Mouse (Mus musculus) embryo, embryonic 10 days (tissue): ENCODE measurements around the gene Stra6.

Source experiments
- DNase-seq: peaks from one replicate; pipeline ENCODE4 v3.0.0-alpha.2; 2015; ENCODE audit warnings: low spot score

The Stra6 gene

GRCm38 (mm10) chr9:58172863-58173262 lies 109.3 kb downstream of the Stra6 start:
- no peak for DNase-seq

- DNase-seq = no peak
Measured at GRCm38 (mm10) chr9:58174818-58175251, 111.2 kb downstream of the Stra6 start.

GRCm38 (mm10) chr9:58175745-58176487 lies 112.3 kb downstream of the Stra6 start:
- DNase-seq = no peak

GRCm38 (mm10) chr9:58177165-58177564 lies 113.6 kb downstream of the Stra6 start:
- no peak for DNase-seq

DNA sequence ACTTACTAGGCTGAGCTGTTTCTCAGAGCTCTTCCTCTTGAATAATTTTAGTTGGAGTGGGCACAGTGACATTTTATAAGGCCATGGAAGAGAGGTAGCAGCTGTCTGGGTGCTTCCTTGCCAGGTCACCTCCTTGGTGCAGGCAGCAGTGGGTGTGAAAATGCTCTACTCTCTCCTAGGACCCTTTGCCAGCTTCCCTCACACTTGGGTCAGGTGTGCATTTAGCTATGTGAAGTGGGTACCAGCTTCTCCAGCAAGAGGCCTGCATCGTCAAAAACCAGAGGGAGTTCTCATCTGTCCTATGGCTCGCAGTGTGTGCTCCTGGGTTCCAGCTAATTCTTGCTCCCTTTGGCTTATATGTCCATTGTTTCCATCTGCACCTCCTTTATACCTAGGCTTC lies 115.8 kb downstream of the Stra6 start:
- no peak for DNase-seq

DNA sequence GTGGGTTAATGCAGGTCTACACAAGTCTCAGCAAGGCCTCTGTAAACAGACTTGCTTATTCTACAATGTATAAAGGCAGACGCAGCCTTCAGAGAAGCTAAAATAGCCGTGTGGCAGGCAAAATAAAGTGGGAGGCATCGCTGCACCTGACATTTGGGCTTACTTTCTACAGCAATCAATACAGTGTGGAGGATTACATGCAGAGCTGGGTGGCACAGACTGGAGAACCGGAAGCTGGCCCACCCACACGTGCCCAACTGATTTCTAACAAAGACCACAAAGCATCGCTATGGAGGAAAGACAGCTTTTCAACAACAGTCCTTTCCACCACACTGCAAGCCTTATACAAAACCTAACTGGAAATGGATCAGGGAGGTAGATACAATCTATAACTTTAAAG lies 120.9 kb downstream of the Stra6 start:
- DNase-seq = no peak

DNA sequence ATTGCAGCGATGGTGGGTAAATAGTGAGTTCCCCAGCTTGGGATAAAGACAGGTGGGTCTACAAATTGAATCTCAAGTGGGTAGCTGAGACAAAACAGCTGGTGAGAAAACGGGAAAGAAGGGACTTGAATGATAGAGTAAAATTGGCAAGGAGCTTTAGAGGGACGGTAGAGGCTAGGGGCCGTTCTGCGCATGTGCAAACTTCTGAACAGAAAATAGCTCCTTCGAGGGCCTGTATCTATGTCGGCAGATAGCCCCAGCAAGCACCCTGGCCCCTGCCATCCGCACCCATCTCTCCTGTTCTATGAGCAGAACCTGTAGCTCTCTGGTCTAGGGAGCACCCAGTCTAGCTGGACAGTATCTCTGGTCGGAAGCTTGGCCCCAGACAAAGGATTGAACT lies 130.6 kb downstream of the Stra6 start:
- DNase-seq = no peak

DNA sequence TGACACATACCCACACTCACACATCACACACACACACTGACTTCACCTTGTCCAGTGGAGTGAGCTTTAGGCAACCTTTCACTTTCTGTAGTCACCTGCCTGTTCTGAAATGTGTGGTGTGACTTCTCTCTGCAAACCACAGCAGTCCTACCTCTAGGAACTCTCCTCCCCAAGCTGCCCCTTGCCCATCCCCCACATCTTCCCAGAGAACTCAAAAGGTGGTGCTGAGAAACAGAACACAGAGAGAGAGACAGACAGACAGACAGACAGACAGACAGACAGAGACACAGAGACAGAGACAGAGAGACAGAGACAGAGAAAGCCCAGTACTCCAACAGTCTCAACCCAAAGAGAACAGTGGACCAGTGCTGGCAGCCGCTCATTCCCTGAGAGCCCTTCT lies 132.1 kb downstream of the Stra6 start:
- no peak for DNase-seq

GRCm38 (mm10) chr9:58196141-58196540 lies 132.6 kb downstream of the Stra6 start:
- DNase-seq = no peak

DNA sequence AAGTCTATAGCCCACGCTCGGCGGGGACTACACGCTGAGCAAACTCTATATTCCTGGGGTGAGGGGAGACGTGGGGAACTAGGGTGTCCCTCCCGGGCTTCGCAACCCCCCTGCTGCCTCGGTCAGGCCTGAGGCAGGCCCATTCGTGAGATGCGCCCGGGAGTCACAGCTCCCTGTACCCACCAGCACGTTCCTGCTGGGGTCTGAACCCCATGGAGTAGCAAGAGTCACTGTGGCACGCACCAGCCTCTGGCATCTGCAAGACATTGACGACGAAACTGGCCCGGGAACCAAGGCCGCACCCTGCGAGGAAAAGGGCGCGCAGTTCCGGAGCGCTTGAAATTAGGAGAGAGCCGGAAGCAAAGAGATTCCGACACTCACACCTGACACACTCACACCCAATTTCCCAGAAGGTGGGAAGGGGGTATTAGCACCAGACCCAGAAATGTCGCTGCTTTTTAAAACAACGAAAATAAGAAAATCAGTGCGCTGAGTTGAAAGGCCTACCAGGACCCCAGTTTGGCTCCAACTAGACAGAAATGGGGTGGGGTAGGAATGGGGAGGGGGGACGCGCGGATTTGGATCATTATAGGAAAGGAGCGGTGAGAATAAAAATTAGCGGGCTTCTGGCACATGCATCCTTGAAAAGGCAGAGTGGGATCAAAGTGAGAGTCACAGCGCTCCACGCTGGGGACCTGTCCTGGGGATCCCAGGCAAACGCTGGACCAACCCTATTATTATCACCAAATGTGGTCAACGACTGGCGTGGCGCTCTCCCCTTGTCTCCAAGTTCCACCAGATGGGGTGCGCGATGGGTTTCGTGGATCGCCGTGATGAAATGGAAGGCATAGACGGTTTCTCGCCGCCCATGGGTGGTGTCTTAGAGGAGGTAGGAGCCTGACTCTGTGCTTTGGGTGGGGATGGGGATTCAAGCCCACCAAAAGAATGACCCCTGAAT lies 133.3 kb downstream of the Stra6 start:
- no peak for DNase-seq

DNA sequence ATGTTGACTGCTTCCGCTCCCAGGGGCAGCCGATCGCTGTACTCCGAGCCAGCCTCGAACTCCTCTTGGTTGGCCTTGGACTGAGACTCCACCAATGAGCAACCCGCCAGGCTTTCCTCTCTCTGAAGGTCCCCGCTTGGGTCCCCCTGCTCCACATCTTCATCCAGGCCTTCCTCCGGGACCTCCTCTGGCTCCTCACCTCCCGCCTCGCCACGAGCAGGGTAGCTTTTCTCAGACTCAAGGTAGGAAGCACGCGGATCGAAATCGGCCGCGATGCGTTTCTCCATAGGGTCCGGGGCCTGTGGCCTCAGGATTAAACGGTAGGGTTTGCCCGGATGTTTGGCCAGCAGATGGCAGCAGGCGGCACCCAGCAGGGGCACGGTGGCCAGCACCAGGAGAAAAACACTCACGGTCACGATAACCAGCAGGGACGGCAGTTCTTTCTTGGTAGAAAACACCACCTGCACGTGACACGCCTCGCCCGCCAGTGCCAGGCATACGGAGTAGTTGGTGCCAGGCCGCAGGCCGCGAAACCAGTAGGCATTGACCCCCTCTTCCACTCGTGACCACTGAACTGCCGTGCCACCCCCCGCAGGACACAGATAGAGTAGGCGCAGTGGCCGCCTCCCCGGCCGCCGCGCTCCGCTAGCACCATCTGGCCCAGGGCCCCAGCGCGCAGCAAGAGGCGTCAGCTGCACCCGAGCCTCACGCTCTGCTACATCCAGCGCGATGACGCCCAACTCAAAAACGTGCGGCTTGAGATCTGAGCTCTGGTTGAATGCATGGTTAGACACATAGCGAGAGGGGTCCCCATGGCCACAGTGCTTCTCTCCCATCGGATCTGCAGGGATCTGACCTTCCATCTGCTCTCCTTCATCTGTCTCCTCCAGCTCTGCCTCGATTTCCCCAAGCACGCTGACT lies 134.5 kb downstream of the Stra6 start:
- DNase-seq = peak; percentile 76

DNA sequence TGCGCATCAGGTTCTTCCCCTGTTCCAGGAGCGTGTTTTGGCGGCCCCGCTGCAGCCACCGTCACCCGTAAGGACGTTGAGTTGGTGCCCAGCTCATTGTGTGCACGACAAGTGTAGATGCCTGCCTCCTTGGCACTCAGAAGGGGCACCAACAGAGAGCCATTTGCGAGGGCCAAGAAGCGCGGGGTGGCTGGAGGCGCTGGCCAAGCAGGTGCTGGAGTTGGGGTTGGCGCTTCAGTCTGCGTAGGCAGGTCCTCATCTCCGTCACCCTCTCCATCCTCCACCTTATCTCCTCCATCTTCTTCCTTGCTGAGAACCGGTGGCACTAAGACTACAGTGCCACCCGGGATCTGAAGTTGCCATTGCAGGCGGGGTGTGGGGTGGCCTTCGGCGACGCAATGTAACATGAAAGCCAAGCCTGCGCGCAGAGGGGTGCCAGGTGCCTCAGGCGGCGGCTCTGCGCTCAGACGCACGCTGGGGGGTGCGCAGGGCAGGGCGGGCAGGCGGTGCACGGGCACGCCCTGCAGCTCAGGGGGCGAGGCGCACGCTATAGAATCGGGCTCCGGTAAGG lies 135.3 kb downstream of the Stra6 start:
- DNase-seq = no peak

DNA sequence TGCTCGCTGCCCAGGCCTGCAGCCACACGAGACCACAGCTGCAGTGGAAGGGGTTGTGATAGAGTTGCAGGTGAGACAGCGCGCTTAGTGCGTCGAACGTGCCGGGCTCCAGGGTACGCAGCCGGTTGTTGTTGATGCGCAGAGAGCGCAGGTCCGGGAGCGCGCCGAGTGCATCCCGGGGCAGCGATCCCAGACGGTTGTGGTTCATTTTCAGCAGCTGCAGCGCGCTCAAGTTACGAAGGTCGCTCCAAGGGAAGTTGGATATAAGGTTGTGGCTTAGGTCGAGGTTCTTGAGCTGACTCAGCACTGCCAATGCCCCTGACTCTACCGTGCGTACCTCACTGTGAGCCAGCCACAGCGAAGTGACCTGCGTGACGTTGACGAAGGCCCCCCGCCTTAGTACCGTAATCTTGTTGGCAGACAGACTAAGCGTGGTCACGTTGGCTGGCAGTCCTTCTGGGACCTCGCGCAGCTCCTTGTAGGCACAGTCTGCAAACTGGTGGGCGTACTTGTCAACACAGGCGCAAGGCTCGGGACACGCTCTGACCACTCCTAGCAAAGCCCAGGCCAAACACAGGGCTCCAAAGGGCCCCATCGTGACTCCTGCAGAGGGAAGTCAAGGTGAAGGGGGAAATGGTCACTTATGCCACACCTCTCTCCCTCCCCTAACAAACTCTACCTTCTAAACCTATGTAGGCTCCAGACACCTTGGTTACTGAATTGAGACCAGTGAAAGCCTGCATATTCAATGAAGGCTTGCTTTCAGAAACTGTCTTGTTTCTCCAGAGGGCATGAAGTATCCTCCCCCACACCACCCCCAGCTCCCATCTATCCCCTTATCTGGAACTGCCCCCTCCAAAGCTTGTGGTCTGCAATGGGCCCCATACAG lies 136.0 kb downstream of the Stra6 start:
- DNase-seq = peak; percentile 53

- no peak for DNase-seq
Measured at GRCm38 (mm10) chr9:58200270-58201090, 136.9 kb downstream of the Stra6 start.

DNA sequence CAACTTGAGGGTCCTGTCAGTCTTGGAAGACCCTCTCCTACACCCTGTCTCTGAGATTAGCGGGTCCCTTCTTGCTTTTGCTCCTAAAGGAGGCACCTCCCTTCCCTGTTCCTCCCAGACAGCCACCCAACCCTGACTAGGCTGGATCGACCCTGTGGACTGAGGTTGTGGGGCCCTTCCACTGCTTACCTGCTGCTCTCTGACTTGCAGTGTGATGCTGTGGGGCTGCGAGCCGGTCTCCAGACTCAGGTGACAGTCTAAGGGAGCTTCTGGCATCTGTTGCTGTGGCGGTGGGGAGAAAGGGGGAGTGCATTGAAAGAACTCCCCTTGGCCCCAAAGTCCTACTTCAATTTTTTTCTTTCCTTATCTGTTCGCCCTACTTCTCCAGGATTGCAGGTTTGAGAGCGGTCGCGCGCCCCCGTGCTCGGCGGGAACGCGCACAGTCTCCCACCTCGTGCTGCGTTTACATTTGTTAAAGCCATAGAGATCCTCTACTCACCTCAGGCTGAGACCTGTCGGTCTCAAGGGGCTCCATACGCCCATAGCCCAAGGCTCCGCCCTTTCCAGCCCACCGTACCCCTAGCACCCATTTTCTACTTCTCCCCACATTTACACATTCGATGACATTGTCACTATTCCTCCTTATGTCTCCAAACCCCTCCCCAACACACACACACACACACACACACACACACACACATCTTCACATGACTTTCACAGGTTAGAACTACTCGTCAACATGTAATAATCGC lies 137.7 kb downstream of the Stra6 start:
- no peak for DNase-seq

- peak; percentile 27 for DNase-seq
Measured at GRCm38 (mm10) chr9:58201861-58202549, 138.4 kb downstream of the Stra6 start.

- DNase-seq = no peak
Measured at GRCm38 (mm10) chr9:58202676-58203453, 139.3 kb downstream of the Stra6 start.
